Mouse (Mus musculus): ENCODE results near the gene Tmem175. TPM values are rescaled to one million over a fixed set of nuclear protein-coding genes. Genes with fewer than 3 reads are reported as not detected.

The Tmem175 gene
- polyA plus RNA-seq, 1 experiment from 2014 or later: 27.2 TPM

Other genes starting within 250 kb of the Tmem175 start
- gene Pde6b, start 241.4 kb upstream of the Tmem175 start, polyA plus RNA-seq (2014; fragmentation: Nextera tagmentation; extraction: Ambion mirVana): 0.28 TPM in 1 of 2 replicates, not detected in the other
- gene Atp5k, start 195.3 kb upstream of the Tmem175 start, polyA plus RNA-seq (2014; fragmentation: Nextera tagmentation; extraction: Ambion mirVana): 425 and 497 TPM in 2 replicates
- 0.08 TPM in 1 of 2 replicates, not detected in the other for gene Mfsd7a, start 180.9 kb upstream of the Tmem175 start, polyA plus RNA-seq (2014; fragmentation: Nextera tagmentation; extraction: Ambion mirVana)
- 31.2 and 33.4 TPM in 2 replicates for gene Pcgf3, start 168.5 kb upstream of the Tmem175 start, polyA plus RNA-seq (2014; fragmentation: Nextera tagmentation; extraction: Ambion mirVana)
- 169 and 208 TPM in 2 replicates for gene Cplx1, start 79.7 kb upstream of the Tmem175 start, polyA plus RNA-seq (2014; fragmentation: Nextera tagmentation; extraction: Ambion mirVana)
- gene Gak, start within 50 bp of the Tmem175 start, polyA plus RNA-seq (2014; fragmentation: Nextera tagmentation; extraction: Ambion mirVana): 46.4 and 47.2 TPM in 2 replicates
- gene Idua, start 30.6 kb downstream of the Tmem175 start, polyA plus RNA-seq (2014; fragmentation: Nextera tagmentation; extraction: Ambion mirVana): 9.8 and 11.3 TPM in 2 replicates
- gene Dgkq, start 39.9 kb downstream of the Tmem175 start, polyA plus RNA-seq (2014; fragmentation: Nextera tagmentation; extraction: Ambion mirVana): 25.3 and 28.4 TPM in 2 replicates
- 3.2 and 3.5 TPM in 2 replicates for gene Slc26a1, start 45.8 kb downstream of the Tmem175 start, polyA plus RNA-seq (2014; fragmentation: Nextera tagmentation; extraction: Ambion mirVana)
- 7.0 and 9.6 TPM in 2 replicates for gene Fgfrl1, start 62.6 kb downstream of the Tmem175 start, polyA plus RNA-seq (2014; fragmentation: Nextera tagmentation; extraction: Ambion mirVana)
- not detected in 2 replicates for gene Rnf212, start 145.2 kb downstream of the Tmem175 start, polyA plus RNA-seq (2014; fragmentation: Nextera tagmentation; extraction: Ambion mirVana)
- not detected in 2 replicates for gene Tmed11, start 165.6 kb downstream of the Tmem175 start, polyA plus RNA-seq (2014; fragmentation: Nextera tagmentation; extraction: Ambion mirVana)
- not detected in 2 replicates for gene Vmn2r8, start 179.1 kb downstream of the Tmem175 start, polyA plus RNA-seq (2014; fragmentation: Nextera tagmentation; extraction: Ambion mirVana)
- not detected in 2 replicates for gene Vmn2r9, start 222.8 kb downstream of the Tmem175 start, polyA plus RNA-seq (2014; fragmentation: Nextera tagmentation; extraction: Ambion mirVana)

All from hindbrain, embryonic 14.5 days (tissue).